Mouse (Mus musculus) brown adipose tissue, adult 24 weeks (tissue): Measurements from ENCODE around the gene Mctp1. TPM values are rescaled to one million over a fixed set of nuclear protein-coding genes. Genes with fewer than 3 reads are reported as not detected.

Source experiments
- H3K27ac ChIP-seq: fragments of 200-500 bp; replicated peaks from 2 replicates; pipeline ENCODE4 v1.5.1; 2012; ENCODE audit warnings: low read depth, mild to moderate bottlenecking, low read length
- H3K4me1 ChIP-seq: fragments of 200-500 bp; 2 replicates; pipeline ENCODE4 v1.6.1; 2012; ENCODE audit warnings: low read length, mixed read lengths; ENCODE audit not compliant: control insufficient read depth, insufficient read depth, insufficient read length
- H3K4me3 ChIP-seq: fragments of 200-500 bp; 2 replicates; pipeline ENCODE4 v1.5.1; 2012; ENCODE audit warnings: low read depth, mild to moderate bottlenecking, low read length, moderate library complexity; ENCODE audit not compliant: insufficient read depth
- polyA plus RNA-seq: library from polyadenylated mRNA; stranded (reverse); fragments of >200 nt; gene quantifications from 2 replicates; pipeline ENCODE4 v1.2.4, GENCODE M21; 2012; ENCODE audit not compliant: missing spikeins, insufficient read depth, insufficient read length

Mctp1 gene
- polyA plus RNA-seq, 1 experiment, result 2.3 TPM

DNA sequence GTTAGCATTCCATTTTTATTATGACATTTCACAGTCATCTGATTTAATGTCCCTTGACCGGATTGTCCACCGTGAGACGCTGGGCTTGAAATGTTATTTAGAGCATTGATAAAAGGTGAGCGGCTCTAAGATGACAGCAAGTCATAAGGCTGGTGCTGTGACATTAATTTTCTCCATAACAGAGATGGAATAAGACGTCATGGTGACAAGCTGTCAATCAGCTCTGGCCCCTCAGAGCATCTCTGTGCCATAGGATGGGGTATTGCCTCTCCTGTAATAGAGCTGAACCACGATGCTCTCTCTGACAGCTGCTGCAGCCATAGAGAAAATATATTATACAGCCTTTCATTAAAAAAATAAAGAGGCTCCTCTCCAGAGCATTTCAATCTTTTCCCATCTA is 419.5 kb downstream of the Mctp1 start:
- no peaks in the 10 kb centered on the region for H3K4me1 ChIP-seq
- no peak overlapping the region for H3K4me3 ChIP-seq
- no peak overlapping the region for H3K27ac ChIP-seq

GRCm38 (mm10) chr13:76808871-76809390 is 424.6 kb downstream of the Mctp1 start:
- H3K4me3 ChIP-seq, result no peak overlapping the region
- no peak overlapping the region for H3K27ac ChIP-seq
- no peaks in the 10 kb centered on the region for H3K4me1 ChIP-seq

GRCm38 (mm10) chr13:76809802-76810201 is 425.5 kb downstream of the Mctp1 start:
- no peak overlapping the region for H3K27ac ChIP-seq
- H3K4me3 ChIP-seq, result no peak overlapping the region
- H3K4me1 ChIP-seq, result no peaks in the 10 kb centered on the region

DNA sequence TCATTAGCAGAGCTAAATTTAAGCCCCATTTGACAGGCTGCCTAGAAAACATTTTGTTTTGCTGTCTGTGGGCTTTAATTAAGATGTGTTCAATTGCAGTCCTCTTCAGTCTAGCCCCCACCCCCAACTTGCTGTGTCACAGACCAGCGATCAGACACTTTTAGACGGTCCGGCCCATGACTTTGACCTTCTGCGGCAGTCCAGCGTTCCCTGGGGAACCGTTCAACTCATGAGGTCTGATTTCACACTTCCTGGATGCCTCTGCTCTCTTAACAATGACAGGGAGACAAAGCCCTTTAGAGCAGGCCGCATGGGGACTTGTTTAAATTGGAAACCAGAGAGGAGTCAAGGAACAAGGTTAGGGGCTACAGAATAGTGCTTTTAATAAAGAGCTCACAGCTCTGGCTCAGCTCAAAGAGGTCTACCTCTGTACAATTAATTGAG is 426.2 kb downstream of the Mctp1 start:
- H3K4me1 ChIP-seq, result no peaks in the 10 kb centered on the region
- H3K4me3 ChIP-seq, result no peak overlapping the region
- no peak overlapping the region for H3K27ac ChIP-seq

GRCm38 (mm10) chr13:76823083-76823482 is 438.7 kb downstream of the Mctp1 start:
- no peak overlapping the region for H3K27ac ChIP-seq
- no peak overlapping the region for H3K4me3 ChIP-seq

GRCm38 (mm10) chr13:76824932-76825694 is 440.8 kb downstream of the Mctp1 start:
- no peak overlapping the region for H3K27ac ChIP-seq
- H3K4me3 ChIP-seq, result no peak overlapping the region
- no peaks in the 10 kb centered on the region for H3K4me1 ChIP-seq

More at GRCm38 (mm10) chr13:76823083-76823482, 438.7 kb downstream of the Mctp1 start:
- H3K4me1 ChIP-seq, result no peaks in the 10 kb centered on the region

DNA sequence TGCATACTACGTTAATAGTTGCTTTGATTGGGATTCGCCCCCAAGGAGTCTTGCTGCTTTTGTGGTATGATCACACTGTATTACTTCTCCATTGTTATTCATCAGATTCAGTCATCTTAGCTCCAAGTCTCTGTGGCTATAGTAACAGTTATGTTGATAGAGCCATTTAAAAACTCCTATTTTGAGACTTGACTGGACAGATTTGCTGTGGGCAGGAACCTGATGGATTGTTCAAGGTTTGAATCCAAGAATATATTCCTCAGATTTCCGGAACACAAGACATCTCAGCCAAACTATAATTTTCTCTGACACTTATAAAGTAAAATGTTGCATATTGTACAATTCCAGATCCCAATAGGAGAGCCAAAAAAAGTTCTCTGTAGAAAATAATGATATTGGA is 443.4 kb downstream of the Mctp1 start:
- Histone ChIP-seq H3K27ac (no peak overlapping the region), H3K4me3 (no peak overlapping the region), H3K4me1 (no peaks in the 10 kb centered on the region)

DNA sequence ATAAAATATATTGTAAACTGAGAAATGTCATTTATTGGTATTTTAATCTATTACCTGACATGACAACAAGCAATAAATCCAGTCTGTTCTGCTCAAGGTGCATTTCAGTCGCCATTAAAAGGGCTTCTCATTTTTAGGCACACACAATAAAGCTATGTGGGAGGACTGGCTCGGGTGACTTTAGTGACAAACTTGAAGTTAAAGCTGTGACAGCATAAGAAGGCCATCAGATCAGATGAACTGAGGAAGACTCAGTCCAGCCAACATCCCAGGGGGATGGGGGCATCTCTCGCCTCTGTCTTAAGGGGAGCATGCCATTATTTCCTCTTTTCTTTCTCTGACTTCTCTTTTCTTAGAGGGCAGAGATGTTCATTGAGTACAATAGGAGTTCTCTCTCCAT is 453.7 kb downstream of the Mctp1 start:
- Histone ChIP-seq H3K27ac (no peak overlapping the region), H3K4me3 (no peak overlapping the region), H3K4me1 (no peaks in the 10 kb centered on the region)

DNA sequence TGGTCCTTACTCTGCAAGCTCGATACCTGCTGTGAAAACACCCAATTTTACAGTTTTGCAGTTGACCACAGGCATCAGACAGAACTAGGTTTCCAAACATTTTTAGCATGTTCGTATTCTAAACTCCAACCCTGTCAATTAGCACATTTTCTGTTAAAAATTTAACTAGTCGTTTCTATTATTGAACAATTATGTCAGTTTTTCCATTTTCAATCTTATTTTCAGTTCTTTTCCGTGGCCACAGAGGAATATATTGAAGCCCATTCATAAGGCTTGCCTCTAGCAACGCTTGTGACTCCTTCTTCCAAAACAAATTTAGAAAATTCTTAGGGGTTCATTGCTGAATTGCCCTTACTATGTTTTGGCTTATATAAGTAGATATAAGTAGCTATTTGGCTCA is 456.4 kb downstream of the Mctp1 start:
- Histone ChIP-seq H3K27ac (no peak overlapping the region), H3K4me3 (no peak overlapping the region), H3K4me1 (no peaks in the 10 kb centered on the region)

DNA sequence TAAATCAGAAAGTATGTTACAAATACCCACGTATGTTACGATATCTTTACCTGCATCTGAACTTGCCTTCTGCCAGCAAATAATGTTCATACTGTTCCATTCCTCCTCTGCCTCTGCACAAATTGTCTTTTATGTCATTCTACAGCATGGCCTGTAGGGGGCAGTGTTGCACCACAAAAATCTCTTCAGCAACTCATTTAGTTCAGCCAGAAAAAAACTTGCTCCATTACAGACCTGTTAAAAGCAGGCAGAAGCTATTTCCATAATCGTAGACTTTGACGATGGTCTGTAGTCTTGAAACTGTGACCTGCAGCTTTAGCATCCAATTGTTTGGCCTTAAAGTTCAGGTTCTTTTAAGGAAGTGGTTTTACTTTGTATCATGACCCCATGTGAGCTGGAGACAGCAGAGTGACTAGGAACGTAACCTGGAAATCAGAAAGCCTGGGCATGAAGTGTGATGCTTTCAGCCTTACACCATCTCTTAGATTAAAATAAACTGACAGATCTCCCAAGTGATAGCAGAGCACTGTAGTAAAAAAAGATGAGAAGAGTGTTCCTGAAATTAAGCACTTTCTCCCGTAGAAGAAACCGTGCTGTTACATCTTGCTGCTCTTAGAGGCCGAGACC is 460.4 kb downstream of the Mctp1 start:
- no peak overlapping the region for H3K4me3 ChIP-seq
- no peaks in the 10 kb centered on the region for H3K4me1 ChIP-seq
- H3K27ac ChIP-seq, result no peak overlapping the region

GRCm38 (mm10) chr13:76850412-76851054 is 466.2 kb downstream of the Mctp1 start:
- Histone ChIP-seq H3K4me3 (no peak overlapping the region), H3K4me1 (no peaks in the 10 kb centered on the region), H3K27ac (no peak overlapping the region)

GRCm38 (mm10) chr13:76854306-76854705 is 470.0 kb downstream of the Mctp1 start:
- Histone ChIP-seq H3K4me3 (no peak overlapping the region), H3K4me1 (no peaks in the 10 kb centered on the region), H3K27ac (no peak overlapping the region)

GRCm38 (mm10) chr13:76855021-76855420 is 470.7 kb downstream of the Mctp1 start:
- Histone ChIP-seq H3K4me3 (no peak overlapping the region), H3K4me1 (no peaks in the 10 kb centered on the region)

DNA sequence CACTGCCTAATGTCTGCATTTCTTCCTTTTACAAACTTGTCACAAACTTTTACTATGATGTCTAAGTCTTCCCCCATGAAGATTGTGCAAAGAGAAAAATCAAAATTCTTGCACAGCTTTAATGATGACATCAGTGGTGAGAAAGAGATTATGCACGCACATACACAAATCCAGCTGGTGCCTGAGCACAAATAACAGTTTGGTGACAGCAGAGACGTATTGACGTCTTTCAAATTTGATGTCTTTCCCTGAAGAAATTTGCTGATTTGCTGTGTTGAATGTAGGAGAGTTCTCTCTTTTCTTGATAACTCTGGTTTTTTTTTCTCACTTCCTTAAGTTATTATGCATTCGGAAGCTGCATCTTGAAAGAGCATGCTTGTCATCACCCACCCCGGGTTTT is 472.7 kb downstream of the Mctp1 start:
- no peaks in the 10 kb centered on the region for H3K4me1 ChIP-seq
- no peak overlapping the region for H3K27ac ChIP-seq
- H3K4me3 ChIP-seq, result no peak overlapping the region

More at GRCm38 (mm10) chr13:76855021-76855420, 470.7 kb downstream of the Mctp1 start:
- no peak overlapping the region for H3K27ac ChIP-seq

- no peaks in the 10 kb centered on the region for H3K4me1 ChIP-seq
- no peak overlapping the region for H3K27ac ChIP-seq
- no peak overlapping the region for H3K4me3 ChIP-seq
Measured at GRCm38 (mm10) chr13:76858078-76858482, 473.7 kb downstream of the Mctp1 start.
